Mouse (Mus musculus) fat pad, adult 2 months (tissue): ENCODE results near the gene Hist1h4k.
"Not testable (repeated sequence)": the region's sequence is repeated elsewhere in the genome, so short reads cannot be mapped to it uniquely, and the experiment has no call there.

Experiments
- DNase-seq: peaks from one replicate; pipeline ENCODE4 v3.0.0-alpha.2; 2011; ENCODE audit warnings: low read depth, low spot score; ENCODE audit errors: extremely low read depth

Hist1h4k gene

GRCm38 (mm10) chr13:21721107-21721756 is 29.1 kb downstream of the Hist1h4k start:
- DNase-seq, result not testable (repeated sequence)

- no peak for DNase-seq
Observed at GRCm38 (mm10) chr13:21718381-21719080, 31.8 kb downstream of the Hist1h4k start.

- not testable (repeated sequence) for DNase-seq
Observed at GRCm38 (mm10) chr13:21717397-21718357, 32.6 kb downstream of the Hist1h4k start, which contains the start of gene Hist1h3h. Gene Hist1h3h, plus strand, starts transcription at chr13:21717659.

GRCm38 (mm10) chr13:21716540-21717391 is 33.5 kb downstream of the Hist1h4k start:
- not testable (repeated sequence) for DNase-seq

- DNase-seq, result peak; percentile 76
Observed at GRCm38 (mm10) chr13:21715864-21716539, 34.3 kb downstream of the Hist1h4k start, which contains the start of the genes Hist1h2bl and Hist1h2ai. Gene Hist1h2bl, minus strand, starts transcription at chr13:21716143. Gene Hist1h2ai, plus strand, starts transcription at chr13:21716422.

GRCm38 (mm10) chr13:21715131-21715863 is 35.0 kb downstream of the Hist1h4k start:
- DNase-seq, result no peak

GRCm38 (mm10) chr13:21714725-21715124 is 35.6 kb downstream of the Hist1h4k start:
- DNase-seq, result no peak

GRCm38 (mm10) chr13:21711698-21712097 is 38.6 kb downstream of the Hist1h4k start:
- DNase-seq, result no peak

GRCm38 (mm10) chr13:21710821-21711525 is 39.3 kb downstream of the Hist1h4k start:
- no peak for DNase-seq

- no peak for DNase-seq
Observed at GRCm38 (mm10) chr13:21710031-21710711, 40.1 kb downstream of the Hist1h4k start.

- no peak for DNase-seq
Observed at GRCm38 (mm10) chr13:21706669-21707068, 43.6 kb downstream of the Hist1h4k start.
